Mouse (Mus musculus) cerebellum, adult 11 months (tissue): Measurements from ENCODE around the gene Olfr304.
"Not testable (repeated sequence)": the region's sequence is repeated elsewhere in the genome, so short reads cannot be mapped to it uniquely, and the experiment has no call there.

Experiments
- DNase-seq: peaks from one replicate; pipeline ENCODE4 v3.0.0; 2022

The Olfr304 gene

GRCm38 (mm10) chr7:86386558-86386957, at the start of gene Olfr304:
TSS of gene Olfr304 (minus strand) at chr7:86386658.
- DNase-seq: no peak

DNA sequence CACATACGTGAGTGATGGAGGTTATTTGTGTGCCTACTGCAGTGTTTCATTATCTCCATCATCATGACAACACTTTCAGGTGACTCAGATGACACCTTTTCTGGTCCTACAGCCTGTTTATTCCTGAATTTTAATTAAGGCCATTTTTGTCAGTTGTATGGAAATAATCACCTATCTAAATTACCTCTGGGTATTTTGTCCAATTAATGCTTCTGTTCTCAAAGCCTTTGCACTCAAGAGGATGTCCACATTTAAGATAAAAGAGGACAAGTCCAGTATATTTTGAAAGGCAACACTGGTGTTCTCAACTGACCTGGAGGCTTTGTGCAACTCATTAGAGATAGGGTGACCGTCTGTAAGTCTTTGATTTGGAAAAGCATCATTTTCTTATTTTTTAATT, 17.1 kb upstream of the Olfr304 start, which contains the start of gene Olfr301:
Gene Olfr301, plus strand, starts transcription at position 301 of the 400 bp plus-strand sequence.
- no peak for DNase-seq

- DNase-seq: no peak
These were observed 11.2 kb upstream of the Olfr304 start, which contains the start of gene Olfr303 for GRCm38 (mm10) chr7:86397689-86398088. TSS of gene Olfr303 (minus strand) at chr7:86397789.

- no peak for DNase-seq
These were observed 689 bp downstream of the Olfr304 start for GRCm38 (mm10) chr7:86385769-86386168.

DNA sequence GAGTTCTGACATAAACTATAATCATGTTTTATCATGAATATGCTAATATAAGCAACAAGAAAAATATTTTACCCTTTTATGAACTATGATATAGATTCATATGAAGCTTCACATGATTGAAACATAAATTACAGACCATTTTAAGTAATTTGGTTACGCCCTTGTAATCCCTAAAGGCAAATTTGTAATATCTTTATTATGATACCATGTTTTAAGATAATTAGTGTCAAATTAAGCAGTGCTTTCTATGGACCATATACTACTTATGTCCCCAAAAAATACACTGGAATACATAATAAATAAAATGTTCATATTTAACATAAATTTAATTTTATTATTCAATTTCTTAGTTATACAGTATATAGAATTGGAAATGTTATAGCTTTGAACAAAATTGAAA, 19.6 kb downstream of the Olfr304 start, which contains the start of gene Olfr305:
Gene Olfr305, minus strand, starts transcription at position 101 of the 400 bp plus-strand sequence.
- no peak for DNase-seq

GRCm38 (mm10) chr7:86346296-86346695, 40.2 kb downstream of the Olfr304 start:
- not testable (repeated sequence) for DNase-seq

- DNase-seq: no peak
These were observed 42.2 kb downstream of the Olfr304 start for GRCm38 (mm10) chr7:86344253-86344652.

- no peak for DNase-seq
These were observed 43.4 kb downstream of the Olfr304 start for GRCm38 (mm10) chr7:86342881-86343565.

GRCm38 (mm10) chr7:86337486-86337885, 49.0 kb downstream of the Olfr304 start, which contains the start of gene Olfr307:
TSS of gene Olfr307 (minus strand) at chr7:86337586.
- no peak for DNase-seq
